Mouse (Mus musculus) bone marrow macrophage, adult 2 months (primary cell): ENCODE measurements around the gene Ly6g6e. TPM values are rescaled to one million over a fixed set of nuclear protein-coding genes. Genes with fewer than 3 reads are reported as not detected.

ENCODE experiments used
- H3K27ac ChIP-seq: 2 replicates; pipeline ENCODE4 v1.5.1; 2012; ENCODE audit warnings: low read depth, low read length; ENCODE audit not compliant: insufficient read depth
- H3K4me1 ChIP-seq: 2 replicates; pipeline ENCODE4 v1.6.1; 2012; ENCODE audit warnings: low read length; ENCODE audit not compliant: control insufficient read depth, insufficient read depth
- H3K4me3 ChIP-seq: 2 replicates; pipeline ENCODE4 v1.5.1; 2012; ENCODE audit warnings: mild to moderate bottlenecking, low read length, moderate library complexity; ENCODE audit not compliant: insufficient read depth
- CTCF ChIP-seq: IDR thresholded peaks from 2 replicates; pipeline ENCODE4 v1.5.1; 2012; ENCODE audit warnings: low read depth, mild to moderate bottlenecking, low read length, moderate library complexity
- POLR2A ChIP-seq: IDR thresholded peaks from 2 replicates; pipeline ENCODE4 v1.6.1; 2012; ENCODE audit warnings: mild to moderate bottlenecking, low read depth, low read length, borderline replicate concordance
- polyA plus RNA-seq: library from polyadenylated mRNA; stranded (reverse); fragments of >200 nt; gene quantifications from 2 replicates; pipeline ENCODE4 v1.2.4, GENCODE M21; 2012; ENCODE audit not compliant: missing spikeins, insufficient read depth, insufficient read length

Ly6g6e gene
- polyA plus RNA-seq, 1 experiment: not detected

DNA sequence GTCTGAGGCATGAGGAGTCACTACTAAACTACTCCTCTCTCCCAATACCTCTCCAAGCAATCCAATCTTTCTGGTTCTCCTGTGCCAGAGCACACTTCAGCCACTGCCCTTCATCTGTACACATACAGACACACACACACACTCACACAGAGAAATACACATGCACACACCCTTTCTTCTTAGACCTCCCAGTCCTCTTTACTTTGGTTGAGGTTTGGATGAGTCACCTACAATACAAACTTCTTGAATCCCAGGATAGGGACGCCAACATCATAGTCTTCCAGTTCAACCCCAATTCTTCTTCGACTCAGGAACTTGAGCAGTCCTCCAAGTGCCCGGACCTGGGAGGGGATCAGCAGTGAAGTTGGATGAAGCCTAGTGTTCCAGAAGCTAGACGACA, 32.9 kb upstream of the Ly6g6e start:
- Histone ChIP-seq H3K4me3 (no peak overlapping the region), H3K27ac (no peak overlapping the region), H3K4me1 (peaks cover 46% of the 10 kb centered on the region)
- TF ChIP-seq POLR2A (no peak), CTCF (no peak)

DNA sequence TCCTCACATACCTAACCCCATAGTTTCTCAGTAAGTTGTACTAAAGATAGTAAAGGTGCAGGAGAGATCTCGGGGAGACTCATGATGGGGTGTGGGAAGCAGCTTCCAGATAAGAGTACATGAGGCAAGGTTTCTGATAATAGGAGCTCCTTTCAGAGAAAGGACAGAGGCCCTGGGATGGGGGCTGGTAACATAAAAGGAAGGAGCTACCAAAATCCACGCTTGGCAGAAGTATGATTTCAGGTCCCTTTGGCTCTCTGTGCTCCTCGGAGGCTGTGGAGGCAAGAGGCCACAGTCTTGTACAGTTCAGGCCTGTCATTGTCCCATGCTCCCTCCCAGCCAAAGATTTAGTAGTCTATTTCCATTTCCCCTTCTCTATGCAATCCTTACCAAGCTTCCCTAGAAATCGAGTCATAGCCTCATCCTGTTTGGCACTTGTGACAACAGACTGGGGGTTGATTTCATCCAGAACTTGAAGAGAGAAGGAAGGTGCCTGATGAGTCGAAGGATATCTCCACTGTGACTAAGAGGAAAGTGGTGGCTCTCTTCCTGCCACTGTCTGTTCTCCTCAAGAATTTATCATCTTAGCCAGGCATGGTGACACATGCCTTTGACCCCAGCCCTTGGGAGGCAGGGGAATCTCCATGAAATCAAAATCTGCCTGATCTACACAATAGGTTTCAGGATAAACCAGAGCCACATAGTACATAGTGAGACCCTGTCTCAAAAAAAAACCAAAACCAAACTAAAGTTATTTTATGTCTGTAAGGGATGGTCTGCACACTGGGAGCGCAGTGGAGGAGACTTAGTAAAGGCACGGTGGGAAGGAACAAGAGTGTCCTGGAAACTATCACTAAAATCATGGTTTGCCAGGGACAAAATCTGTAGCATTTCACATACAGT, 31.5 kb upstream of the Ly6g6e start:
- peaks cover 50% of the 10 kb centered on the region for H3K4me1 ChIP-seq
- TF ChIP-seq CTCF (no peak), POLR2A (no peak)
- peak overlapping the region; percentile 65 for H3K4me3 ChIP-seq
- H3K27ac ChIP-seq: peak overlapping the region; percentile 85

GRCm38 (mm10) chr17:35045807-35046680, 30.7 kb upstream of the Ly6g6e start:
- TF ChIP-seq CTCF (no peak), POLR2A (no peak)
- Histone ChIP-seq H3K27ac (peak overlapping the region; percentile 85), H3K4me1 (peaks cover 50% of the 10 kb centered on the region), H3K4me3 (peak overlapping the region; percentile 65)

- peaks cover 48% of the 10 kb centered on the region for H3K4me1 ChIP-seq
- TF ChIP-seq POLR2A: no peak
- no peak for TF ChIP-seq CTCF
- peak within 1 kb of the TSS; percentile 65 for H3K4me3 ChIP-seq
- H3K27ac ChIP-seq: peak within 1 kb of the TSS; percentile 98
Observed at GRCm38 (mm10) chr17:35046681-35047455, 29.8 kb upstream of the Ly6g6e start, which contains the start of gene Msh5. Gene Msh5, minus strand, starts transcription at chr17:35046745.

DNA sequence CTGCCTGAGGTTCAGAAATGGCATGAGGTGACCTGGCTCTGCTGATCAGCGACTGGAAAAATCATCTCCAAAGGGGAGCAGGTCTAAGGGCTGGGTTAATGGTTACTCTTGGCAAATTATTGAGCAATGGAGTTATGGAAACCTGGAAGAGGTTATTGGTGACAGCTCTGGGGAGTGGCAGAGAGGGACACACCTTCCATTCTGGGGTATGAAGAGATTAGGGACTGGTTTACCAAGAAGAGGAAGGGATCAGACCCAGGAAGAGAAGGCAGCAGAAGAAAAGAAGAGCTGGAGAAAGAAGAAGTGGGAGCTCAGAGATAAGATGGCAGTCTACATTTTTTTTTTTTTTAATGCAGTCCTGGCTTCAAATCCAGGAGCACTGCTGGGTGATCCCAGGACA, 29.0 kb upstream of the Ly6g6e start:
- Histone ChIP-seq H3K27ac (peak overlapping the region; percentile 98), H3K4me1 (peaks cover 50% of the 10 kb centered on the region), H3K4me3 (peak overlapping the region; percentile 40)
- TF ChIP-seq POLR2A (no peak), CTCF (no peak)

DNA sequence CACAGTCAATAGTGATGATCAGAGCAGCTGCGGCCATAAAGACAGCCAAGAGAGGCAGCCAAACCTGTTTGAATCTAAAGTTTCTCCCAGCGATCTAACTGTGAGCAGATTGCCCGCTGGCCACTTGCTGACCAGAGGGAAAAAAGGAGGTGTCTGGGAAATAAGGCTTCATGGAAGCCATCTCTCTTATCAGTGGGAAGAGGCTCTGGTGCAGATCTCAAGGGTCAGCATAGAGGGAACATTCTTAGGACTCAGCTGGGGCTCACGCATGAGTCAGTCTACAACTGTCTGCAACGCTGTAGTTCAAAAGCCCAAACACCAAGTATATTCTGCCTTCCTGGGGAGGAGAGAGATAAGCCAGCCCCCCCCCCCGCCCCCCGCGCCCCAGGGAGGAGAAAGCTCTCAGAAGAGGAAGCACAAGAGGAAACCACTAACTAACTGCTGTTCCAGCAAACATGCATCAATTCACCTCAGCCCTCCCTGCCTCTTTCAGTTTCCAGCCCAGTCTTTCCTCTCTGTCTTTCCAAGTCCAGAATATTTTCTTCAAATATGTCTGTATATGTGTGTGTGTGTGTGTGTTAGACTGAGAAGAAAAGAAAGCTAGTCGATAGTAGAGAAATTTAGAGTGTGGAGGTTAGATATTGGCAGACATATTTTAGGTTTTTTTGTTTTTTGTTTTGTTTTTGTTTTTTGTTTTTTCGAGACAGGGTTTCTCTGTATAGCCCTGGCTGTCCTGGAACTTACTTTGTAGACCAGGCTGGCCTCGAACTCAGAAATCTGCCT, 28.4 kb upstream of the Ly6g6e start:
- H3K4me3 ChIP-seq: peak overlapping the region; percentile 86
- H3K27ac ChIP-seq: peak overlapping the region; percentile 99
- peaks cover 50% of the 10 kb centered on the region for H3K4me1 ChIP-seq
- TF ChIP-seq POLR2A (0 out of 2 replicates have a peak, but pooled peaks have one; percentile 19), CTCF (no peak)

- TF ChIP-seq CTCF (no peak), POLR2A (no peak)
- H3K4me3 ChIP-seq: peak overlapping the region; percentile 86
- peaks cover 47% of the 10 kb centered on the region for H3K4me1 ChIP-seq
- peak overlapping the region; percentile 99 for H3K27ac ChIP-seq
Observed at GRCm38 (mm10) chr17:35048932-35049440, 27.7 kb upstream of the Ly6g6e start.

GRCm38 (mm10) chr17:35049561-35050016, 27.1 kb upstream of the Ly6g6e start, which contains the start of gene Clic1:
Gene Clic1, plus strand, starts transcription at chr17:35049966.
- H3K4me3 ChIP-seq: peak within 1 kb of the TSS; percentile 86
- peak within 1 kb of the TSS; percentile 99 for H3K27ac ChIP-seq
- no peak for TF ChIP-seq CTCF
- 0 out of 2 replicates have a peak, but pooled peaks have one; percentile 0 for TF ChIP-seq POLR2A
- peaks cover 44% of the 10 kb centered on the region for H3K4me1 ChIP-seq
